Mouse (Mus musculus): ENCODE measurements around the gene Gm3187. TPM values are rescaled to one million over a fixed set of nuclear protein-coding genes. Genes with fewer than 3 reads are reported as not detected.
"Not testable (repeated sequence)": the region's sequence is repeated elsewhere in the genome, so short reads cannot be mapped to it uniquely, and the experiment has no call there.

Gm3187 gene
- not detected in 2 replicates for total RNA-seq (2015; ENCODE audit: low replicate concordance)
- not detected in 2 replicates for total RNA-seq (2017; ENCODE audit: low replicate concordance)

- ATAC-seq (replicated peaks; ENCODE audit: low FRiP score, poor library complexity, severe bottlenecking): not testable (repeated sequence)
Observed at GRCm38 (mm10) chr14:5483907-5484306, at the start of gene Gm3187. Gene Gm3187, plus strand, starts transcription at chr14:5484207.

GRCm38 (mm10) chr14:5455367-5455766, 28.6 kb upstream of the Gm3187 start, which contains the start of gene Gm3194:
Gene Gm3194, minus strand, starts transcription at chr14:5455467.
- ATAC-seq (replicated peaks; ENCODE audit: low FRiP score, poor library complexity, severe bottlenecking): not testable (repeated sequence)

GRCm38 (mm10) chr14:5460469-5460868, 23.5 kb upstream of the Gm3187 start:
- not testable (repeated sequence) for ATAC-seq (replicated peaks; ENCODE audit: low FRiP score, poor library complexity, severe bottlenecking)

- ATAC-seq (replicated peaks; ENCODE audit: low FRiP score, poor library complexity, severe bottlenecking): not testable (repeated sequence)
Observed at GRCm38 (mm10) chr14:5477730-5478129, 6.3 kb upstream of the Gm3187 start, which contains the start of gene Gm8246. Gene Gm8246, minus strand, starts transcription at chr14:5477830.

- not testable (repeated sequence) for ATAC-seq (replicated peaks; ENCODE audit: low FRiP score, poor library complexity, severe bottlenecking)
Observed at GRCm38 (mm10) chr14:5501374-5501773, 17.4 kb downstream of the Gm3187 start, which contains the start of gene Gm3488. Gene Gm3488, plus strand, starts transcription at chr14:5501674.

- not testable (repeated sequence) for ATAC-seq (replicated peaks; ENCODE audit: low FRiP score, poor library complexity, severe bottlenecking)
Observed at GRCm38 (mm10) chr14:5538196-5538595, 54.2 kb downstream of the Gm3187 start, which contains the start of gene Gm3532. Gene Gm3532, plus strand, starts transcription at chr14:5538496.

Other genes starting within 250 kb of the Gm3187 start
- gene Gm3526, start 223.6 kb upstream of the Gm3187 start, total RNA-seq (2015; ENCODE audit: low replicate concordance): not detected in 2 replicates
- gene Gm3526, start 223.6 kb upstream of the Gm3187 start, total RNA-seq (2017; ENCODE audit: low replicate concordance): not detected in 2 replicates
- not detected in 2 replicates for gene Gm3542, start 149.3 kb upstream of the Gm3187 start, total RNA-seq (2015; ENCODE audit: low replicate concordance)
- gene Gm3542, start 149.3 kb upstream of the Gm3187 start, total RNA-seq (2017; ENCODE audit: low replicate concordance): not detected in 2 replicates
- not detected in 2 replicates for gene Gm3500, start 95.2 kb upstream of the Gm3187 start, total RNA-seq (2015; ENCODE audit: low replicate concordance)
- not detected in 2 replicates for gene Gm3500, start 95.2 kb upstream of the Gm3187 start, total RNA-seq (2017; ENCODE audit: low replicate concordance)
- not detected in 2 replicates for gene Gm3194, start 28.7 kb upstream of the Gm3187 start, total RNA-seq (2015; ENCODE audit: low replicate concordance)
- gene Gm3194, start 28.7 kb upstream of the Gm3187 start, total RNA-seq (2017; ENCODE audit: low replicate concordance): not detected in 2 replicates
- not detected in 2 replicates for gene Gm8246, start 6.4 kb upstream of the Gm3187 start, total RNA-seq (2015; ENCODE audit: low replicate concordance)
- not detected in 2 replicates for gene Gm8246, start 6.4 kb upstream of the Gm3187 start, total RNA-seq (2017; ENCODE audit: low replicate concordance)
- not detected in 2 replicates for gene Gm3488, start 17.5 kb downstream of the Gm3187 start, total RNA-seq (2015; ENCODE audit: low replicate concordance)
- not detected in 2 replicates for gene Gm3488, start 17.5 kb downstream of the Gm3187 start, total RNA-seq (2017; ENCODE audit: low replicate concordance)
- not detected in 2 replicates for gene Gm3532, start 54.3 kb downstream of the Gm3187 start, total RNA-seq (2015; ENCODE audit: low replicate concordance)
- gene Gm3532, start 54.3 kb downstream of the Gm3187 start, total RNA-seq (2017; ENCODE audit: low replicate concordance): not detected in 2 replicates
- not detected in 2 replicates for gene Gm8265, start 148.8 kb downstream of the Gm3187 start, total RNA-seq (2015; ENCODE audit: low replicate concordance)
- gene Gm8265, start 148.8 kb downstream of the Gm3187 start, total RNA-seq (2017; ENCODE audit: low replicate concordance): not detected in 2 replicates
- gene Gm9603, start 203.2 kb downstream of the Gm3187 start, total RNA-seq (2015; ENCODE audit: low replicate concordance): not detected in 2 replicates
- not detected in 2 replicates for gene Gm9603, start 203.2 kb downstream of the Gm3187 start, total RNA-seq (2017; ENCODE audit: low replicate concordance)